Mouse (Mus musculus): ENCODE data around the gene Gm20538.
A peak's percentile ranks its signal among the peaks of the same experiment; 100 is the strongest.

The Gm20538 gene

GRCm38 (mm10) chr19:44552731-44553130 is at the start of gene Gm20538:
TSS of gene Gm20538 (minus strand) at chr19:44552831.
- DNase-seq (ENCODE audit: low read depth, low spot score): no peak

- DNase-seq (ENCODE audit: low read depth, low spot score): no peak
These were observed 41.5 kb upstream of the Gm20538 start for GRCm38 (mm10) chr19:44594180-44594579.

DNA sequence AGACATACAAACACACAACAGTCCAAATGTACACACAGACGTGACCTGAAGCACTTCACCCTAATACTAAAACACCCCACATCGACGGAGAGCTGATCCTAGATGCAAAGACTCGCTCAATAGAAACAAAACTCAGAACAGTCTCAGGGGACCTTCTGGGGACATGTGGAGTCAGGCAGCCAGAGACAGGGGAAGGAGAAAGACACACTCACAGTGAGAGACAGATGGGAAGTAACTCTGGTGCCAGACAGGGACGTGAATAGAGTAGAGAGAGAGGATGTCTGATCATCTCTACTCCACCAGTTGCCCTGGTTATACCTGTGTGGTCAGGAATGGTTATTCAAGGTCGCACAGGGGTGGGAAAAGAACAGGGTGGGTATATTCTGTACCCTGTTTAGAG is 39.0 kb upstream of the Gm20538 start:
- DNase-seq (ENCODE audit: low read depth, low spot score): no peak

- DNase-seq (ENCODE audit: low read depth, low spot score): no peak
These were observed 38.4 kb upstream of the Gm20538 start for GRCm38 (mm10) chr19:44590992-44591391.

GRCm38 (mm10) chr19:44589591-44590223 is 37.1 kb upstream of the Gm20538 start:
- DNase-seq (ENCODE audit: low read depth, low spot score): no peak

- DNase-seq (ENCODE audit: low read depth, low spot score): no peak
These were observed 35.4 kb upstream of the Gm20538 start for GRCm38 (mm10) chr19:44588036-44588435.

GRCm38 (mm10) chr19:44582638-44583309 is 30.1 kb upstream of the Gm20538 start:
- DNase-seq (ENCODE audit: low read depth, low spot score): peak; percentile 93

GRCm38 (mm10) chr19:44582103-44582502 is 29.5 kb upstream of the Gm20538 start:
- no peak for DNase-seq (ENCODE audit: low read depth, low spot score)

DNA sequence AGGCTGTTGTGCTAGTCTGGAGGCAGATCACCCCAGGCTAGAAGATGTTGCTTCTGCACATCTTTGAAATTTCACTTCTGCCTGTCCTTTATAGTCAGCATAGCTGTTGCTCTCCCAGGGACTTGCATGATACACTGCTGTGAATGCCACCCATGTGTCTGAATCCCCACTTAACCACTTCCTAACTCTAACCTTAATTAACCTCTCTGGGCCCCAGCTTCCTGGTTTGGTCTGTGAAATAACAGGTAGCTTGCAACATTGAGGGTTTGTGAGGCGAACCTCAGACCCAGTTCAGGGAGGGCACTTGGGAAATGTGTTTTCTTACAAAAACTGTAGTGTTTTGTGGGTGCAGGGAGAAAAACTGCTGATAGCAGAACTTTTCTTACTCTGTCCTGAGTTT is 25.4 kb upstream of the Gm20538 start:
- DNase-seq (ENCODE audit: low read depth, low spot score): no peak

- no peak for DNase-seq (ENCODE audit: low read depth, low spot score)
These were observed 23.6 kb upstream of the Gm20538 start for GRCm38 (mm10) chr19:44576275-44576674.

GRCm38 (mm10) chr19:44567763-44568162 is 15.1 kb upstream of the Gm20538 start:
- DNase-seq (ENCODE audit: low read depth, low spot score): no peak

DNA sequence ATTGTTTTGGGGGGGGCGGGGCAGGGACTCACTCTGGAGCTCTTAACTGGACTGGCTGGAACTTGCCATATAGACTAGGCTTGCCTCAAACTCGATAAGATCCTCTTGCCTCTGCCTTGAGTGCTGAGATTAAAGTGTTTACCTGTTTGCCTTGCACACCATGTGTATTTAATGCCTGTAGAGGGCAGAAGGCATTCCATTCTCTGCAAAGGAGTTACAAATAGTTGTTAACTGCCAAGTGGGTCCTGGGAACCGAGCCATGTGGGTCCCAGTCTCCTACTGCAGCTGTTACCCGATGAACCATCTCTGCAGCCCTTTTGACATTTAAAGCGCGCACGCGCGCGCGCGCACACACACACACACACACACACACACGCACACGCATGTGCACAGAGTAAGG is 11.4 kb upstream of the Gm20538 start:
- no peak for DNase-seq (ENCODE audit: low read depth, low spot score)

DNA sequence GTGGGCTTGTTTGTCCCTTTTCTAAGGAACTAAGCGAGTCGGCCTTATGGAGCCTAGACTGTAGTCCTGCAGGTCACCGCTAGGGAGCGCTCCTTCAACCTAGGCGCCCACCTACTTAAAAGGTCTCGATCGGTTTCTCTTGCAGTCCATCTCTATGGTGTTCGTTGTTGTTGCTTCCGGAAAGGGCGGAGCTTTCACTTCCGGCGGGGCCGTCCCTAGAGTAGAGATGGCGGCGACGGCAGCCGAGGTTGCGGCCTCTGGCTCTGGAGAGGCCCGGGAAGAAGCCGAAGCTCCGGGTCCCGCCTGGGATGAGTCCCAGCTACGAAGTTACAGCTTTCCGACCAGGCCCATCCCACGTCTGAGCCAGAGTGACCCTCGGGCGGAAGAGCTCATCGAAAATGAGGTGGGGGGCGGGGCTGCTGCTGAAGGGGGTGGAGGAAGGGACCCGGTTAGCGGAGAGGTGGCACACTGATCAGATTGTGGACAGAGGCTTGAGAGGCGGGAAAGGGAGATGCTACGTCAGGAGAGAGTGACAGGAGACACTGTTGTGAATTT is 10.1 kb upstream of the Gm20538 start, which contains the start of gene Hif1an:
Gene Hif1an, plus strand, starts transcription at position 199 of the 555 bp plus-strand sequence.
- DNase-seq (ENCODE audit: low read depth, low spot score): peak; percentile 97

- DNase-seq (ENCODE audit: low read depth, low spot score): peak; percentile 95
These were observed 2.4 kb upstream of the Gm20538 start, which contains the start of gene Ndufb8 for GRCm38 (mm10) chr19:44554861-44555590. TSS of gene Ndufb8 (minus strand) at chr19:44555440.

DNA sequence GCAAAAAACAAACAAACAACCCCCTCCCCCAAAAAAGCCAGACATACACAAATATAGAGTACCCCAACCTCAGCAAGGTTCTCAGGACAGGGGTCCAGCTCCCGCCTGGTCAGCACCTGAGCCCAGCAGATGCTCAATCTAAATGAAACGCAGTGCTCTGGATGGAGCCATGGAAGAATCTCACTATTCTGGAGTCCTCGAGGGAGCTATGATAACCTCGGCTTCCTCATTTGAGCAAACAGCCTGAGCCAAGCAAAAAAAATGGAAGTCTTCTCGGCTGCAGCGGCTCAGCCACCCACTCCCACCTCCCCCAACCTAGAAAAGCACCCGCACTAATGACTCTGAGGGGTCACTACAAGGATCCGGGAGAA is 1.8 kb upstream of the Gm20538 start:
- no peak for DNase-seq (ENCODE audit: low read depth, low spot score)

- DNase-seq (ENCODE audit: low read depth, low spot score): no peak
These were observed 655 bp upstream of the Gm20538 start for GRCm38 (mm10) chr19:44553286-44553685.

- peak; percentile 33 for DNase-seq (ENCODE audit: low read depth, low spot score)
These were observed 7.2 kb downstream of the Gm20538 start, which contains the start of gene Sec31b for GRCm38 (mm10) chr19:44545321-44546041. TSS of gene Sec31b (minus strand) at chr19:44545864.

DNA sequence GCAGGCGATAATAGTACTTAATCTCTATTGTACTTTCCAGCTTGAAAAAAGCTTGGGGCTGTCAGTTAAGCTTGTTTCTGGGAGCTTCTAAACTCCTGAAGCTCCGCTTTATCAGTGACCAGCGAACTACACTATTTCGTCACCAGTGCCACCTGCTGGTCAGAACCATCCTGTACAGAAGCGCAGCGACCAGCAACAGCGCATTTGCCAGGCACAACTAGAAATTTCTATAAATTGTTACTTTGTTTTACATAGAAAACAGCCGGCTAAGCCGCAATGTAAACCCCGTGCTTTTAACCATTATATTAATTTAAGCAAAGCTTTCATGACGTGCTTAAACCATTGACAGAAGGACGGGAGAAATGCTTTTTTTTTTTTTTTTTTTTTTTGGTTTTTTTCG is 7.9 kb downstream of the Gm20538 start:
- DNase-seq (ENCODE audit: low read depth, low spot score): peak; percentile 88

DNA sequence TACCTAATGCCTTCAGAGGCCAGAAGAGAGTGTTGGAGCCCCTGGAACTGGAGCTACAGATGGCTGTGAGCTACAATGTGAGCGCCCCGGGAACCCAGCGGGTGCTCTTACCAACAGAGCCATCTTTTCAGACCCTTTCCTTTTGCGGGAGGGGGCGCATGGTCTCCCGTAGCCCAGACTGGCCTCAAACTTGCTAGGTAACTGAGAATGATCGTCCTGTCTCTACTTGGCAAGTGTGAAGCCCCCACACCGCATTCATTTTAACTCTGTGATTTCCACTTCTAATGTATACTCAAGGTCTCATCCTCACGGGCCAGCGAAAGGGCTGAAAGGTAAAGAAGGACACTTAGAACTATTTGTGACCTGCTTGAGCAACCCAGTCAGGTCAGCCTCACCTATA is 8.3 kb downstream of the Gm20538 start:
- no peak for DNase-seq (ENCODE audit: low read depth, low spot score)

DNA sequence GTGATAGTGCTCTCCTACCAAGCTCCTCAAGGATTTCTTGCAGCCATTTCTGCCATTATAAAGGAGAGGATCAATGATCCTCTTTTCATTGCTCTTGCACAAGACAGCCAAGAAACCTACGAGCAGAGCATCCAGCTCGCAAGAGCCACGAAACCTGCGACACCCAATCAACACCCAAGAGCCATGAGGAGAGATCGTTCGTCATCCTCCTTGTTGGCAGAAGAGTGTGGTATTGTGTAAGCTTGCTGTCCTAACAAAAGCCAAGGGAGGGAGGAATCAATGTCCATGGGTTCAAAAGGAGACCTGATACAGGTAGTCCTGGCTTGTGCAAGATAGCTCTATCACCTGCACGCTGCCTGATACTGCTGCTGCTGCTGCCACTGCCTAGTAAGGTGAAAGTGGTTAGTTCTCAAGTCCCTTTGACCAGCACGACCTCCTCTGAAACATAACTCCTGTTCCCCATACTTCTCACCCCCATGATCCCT is 9.9 kb downstream of the Gm20538 start:
- DNase-seq (ENCODE audit: low read depth, low spot score): no peak

DNA sequence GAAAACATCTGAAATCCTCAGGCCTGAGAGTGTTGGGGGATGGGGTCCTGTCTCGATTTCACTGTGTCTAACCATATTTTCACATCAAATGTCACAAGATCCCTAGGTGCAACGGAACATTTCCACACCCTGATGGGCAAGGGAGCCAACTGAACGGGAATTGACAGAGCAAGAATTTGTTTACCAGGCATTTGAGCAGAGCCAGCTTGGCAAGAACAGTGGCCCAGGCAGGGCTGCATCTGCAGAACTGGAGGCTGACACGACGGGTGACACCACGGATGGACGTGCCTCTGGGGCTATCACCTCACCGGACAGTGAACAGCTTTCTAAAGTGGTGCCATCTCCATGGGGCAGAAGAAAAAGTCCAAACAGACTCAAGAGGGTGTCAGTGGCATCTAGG is 15.2 kb downstream of the Gm20538 start:
- no peak for DNase-seq (ENCODE audit: low read depth, low spot score)
